Mouse (Mus musculus): ENCODE measurements around the gene Gm10283.

DNA sequence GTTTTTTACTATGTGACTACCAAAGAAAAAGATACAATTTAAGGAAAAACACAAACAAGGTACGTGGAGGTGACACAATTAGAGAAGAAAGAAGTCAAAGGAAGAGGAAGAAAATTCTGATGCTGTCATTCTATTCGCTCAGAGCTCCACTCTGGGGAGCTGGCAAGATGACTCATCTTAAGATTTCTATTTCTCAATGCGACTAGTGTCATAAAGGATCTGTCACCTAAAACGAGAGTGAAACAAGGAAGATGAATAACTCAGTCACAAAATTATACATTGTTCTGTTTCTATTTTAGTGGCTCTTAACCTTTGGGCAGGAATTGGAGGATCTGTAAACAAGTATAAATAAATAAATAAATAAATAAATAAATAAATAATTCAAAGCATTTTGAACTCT is 109.3 kb downstream of the Gm10283 start:
- no peak for TF ChIP-seq POLR2A (IDR thresholded peaks at IDR 0.05; ENCODE audit: control insufficient read depth, extremely low read depth, insufficient read depth, low read length, poor library complexity)
- no peak for TF ChIP-seq CTCF (IDR thresholded peaks at IDR 0.05; ENCODE audit: borderline replicate concordance, control insufficient read depth, extremely low read depth, insufficient read depth, low read length, poor library complexity)
